Mouse (Mus musculus) limb, embryonic 14.5 days (tissue): ENCODE results near the gene Grid2. TPM values are rescaled to one million over a fixed set of nuclear protein-coding genes. Genes with fewer than 3 reads are reported as not detected.

Experiments used
- ATAC-seq: fragments of 200-750 bp; cut with Nextera tagmentation; 2 replicates; pipeline ENCODE4 v1.8.0; 2017; ENCODE audit warnings: low read depth, moderate number of reproducible peaks, moderate TSS enrichment; ENCODE audit not compliant: low FRiP score
- DNase-seq: peaks from one replicate; pipeline ENCODE4 v3.0.0-alpha.2; 2015; ENCODE audit warnings: low spot score
- H3K27ac ChIP-seq: fragments of 300-500 bp; sonication (generic); replicated peaks from 2 replicates; pipeline ENCODE4 v1.5.1; 2014; ENCODE audit warnings: low read depth, mild to moderate bottlenecking, low read length, moderate library complexity, mixed read lengths
- H3K27me3 ChIP-seq: fragments of 300-500 bp; sonication (generic); 2 replicates; pipeline ENCODE4 v1.6.1; 2014; ENCODE audit warnings: low read length, mixed read lengths; ENCODE audit not compliant: control insufficient read depth, insufficient read depth
- H3K36me3 ChIP-seq: fragments of 300-500 bp; sonication (generic); 2 replicates; pipeline ENCODE4 v1.6.1; 2014; ENCODE audit warnings: mild to moderate bottlenecking, low read length, moderate library complexity, mixed read lengths; ENCODE audit not compliant: control insufficient read depth, insufficient read depth
- H3K4me1 ChIP-seq: fragments of 300-500 bp; sonication (generic); 2 replicates; pipeline ENCODE4 v1.6.1; 2014; ENCODE audit warnings: antibody characterized with exemption, low read length, mixed read lengths; ENCODE audit not compliant: control insufficient read depth, insufficient read depth
- H3K4me2 ChIP-seq: fragments of 300-500 bp; sonication (generic); replicated peaks from 2 replicates; pipeline ENCODE4 v1.6.1; 2014; ENCODE audit warnings: low read depth, mild to moderate bottlenecking, low read length, moderate library complexity; ENCODE audit not compliant: severe bottlenecking
- H3K4me3 ChIP-seq: fragments of 300-500 bp; sonication (generic); replicated peaks from 2 replicates; pipeline ENCODE4 v1.5.1; 2014; ENCODE audit warnings: low read length
- H3K9ac ChIP-seq: fragments of 300-500 bp; sonication (generic); 2 replicates; pipeline ENCODE4 v1.6.1; 2014; ENCODE audit warnings: mild to moderate bottlenecking, low read depth, low read length, moderate library complexity; ENCODE audit not compliant: severe bottlenecking
- H3K9me3 ChIP-seq: fragments of 300-500 bp; sonication (generic); 2 replicates; pipeline ENCODE4 v1.6.1; 2016; ENCODE audit warnings: low read length; ENCODE audit not compliant: control insufficient read depth
- POLR2A ChIP-seq: fragments of 200-500 bp; IDR thresholded peaks from 2 replicates; pipeline ENCODE4 v1.8.0; 2012; ENCODE audit warnings: inconsistent platforms, mild to moderate bottlenecking, moderate library complexity, borderline replicate concordance; ENCODE audit not compliant: insufficient read depth, insufficient read length; ENCODE audit errors: extremely low read depth
- WGBS: fragments of 180-500 bp; shearing (Covaris S2); extraction: QIAGEN DNeasy Blood & Tissue Kit; methylation state at CpG from one replicate; pipeline ENCODE4 v1.1.7; 2014; 5-methylcytosine and 5-hydroxymethylcytosine counted together
- polyA plus RNA-seq, 2 experiments: library from polyadenylated mRNA; depleted of rRNA in 1 of 2; stranded (reverse) in 1 of 2; unstranded in 1 of 2; fragments of >200 nt; fragmentation: Nextera tagmentation in 1 of 2; extraction: Ambion mirVana in 1 of 2; gene quantifications; 2 replicates each; pipeline versions ENCODE4 v1.2.1 to v1.2.3; 2012 to 2014

Grid2 gene
- 1.1 and 1.3 TPM in 2 replicates for polyA plus RNA-seq (2012; rRNA removed)
- 1.9 and 2.0 TPM in 2 replicates for polyA plus RNA-seq (2014; fragmentation: Nextera tagmentation; extraction: Ambion mirVana)

DNA sequence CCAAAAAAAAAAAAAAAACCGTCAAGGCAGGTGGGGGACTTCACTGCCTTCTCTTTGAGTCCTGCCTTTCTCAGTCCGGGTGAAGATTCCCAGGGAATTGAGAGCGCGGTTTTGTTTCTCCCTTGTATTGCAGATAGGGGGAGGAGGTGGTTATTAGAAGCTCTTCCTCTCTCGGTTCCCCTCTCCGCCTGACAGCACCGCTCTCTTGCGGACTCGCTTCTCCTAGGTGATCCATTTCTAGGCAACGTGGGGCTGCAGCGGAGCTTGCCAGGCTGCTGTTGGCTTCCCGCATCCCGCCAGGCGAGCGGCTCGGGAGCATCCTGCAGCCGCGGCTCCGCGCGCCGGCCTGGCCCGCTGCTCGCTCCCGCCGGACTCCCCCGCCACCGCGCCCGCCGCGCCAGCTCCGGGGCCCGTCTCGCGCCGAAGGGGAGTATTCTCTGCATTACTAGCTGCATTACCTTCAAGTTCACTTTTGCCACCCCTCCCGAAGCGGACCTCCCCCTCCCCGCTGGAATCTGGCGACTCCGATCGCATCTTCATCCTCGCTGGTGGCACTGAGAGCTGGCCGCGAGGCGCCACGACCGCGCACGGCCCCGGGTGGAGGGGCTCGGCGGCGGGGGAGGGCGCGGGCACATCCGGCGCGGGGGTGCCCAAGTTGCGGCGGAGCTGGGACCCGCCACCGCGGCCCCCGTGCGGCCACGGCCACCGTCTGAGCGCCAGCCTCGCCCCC, at the start of gene Grid2:
Grid2 (plus strand) TSS at position 51 of the 730 bp plus-strand sequence.
- peaks cover 52% of the 10 kb centered on the region for H3K27me3 ChIP-seq
- under 1% methylated on average over 63 of the region's 71 CpGs for WGBS
- peak; percentile 20 for DNase-seq

DNA sequence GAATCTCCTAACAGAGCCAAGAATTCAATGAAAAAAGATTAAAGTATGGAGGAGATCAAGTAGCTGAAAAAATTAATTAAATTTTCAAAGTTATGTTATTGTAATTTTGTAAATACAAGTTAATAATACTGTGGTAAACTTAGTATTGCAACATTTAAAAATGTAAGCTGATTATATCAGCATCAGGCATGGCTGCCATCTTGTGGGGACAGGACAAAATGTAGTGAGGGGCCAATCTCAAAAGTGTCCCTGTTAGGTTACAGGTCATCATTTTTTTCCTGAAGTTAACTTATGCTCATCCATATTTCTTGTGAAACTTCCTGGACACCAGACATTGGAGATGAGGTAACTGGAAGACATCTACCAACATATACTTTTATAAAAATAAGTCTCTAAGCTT, 4.9 kb upstream of the Grid2 start:
- no peak for DNase-seq
- Histone ChIP-seq H3K4me1 (no peaks in the 10 kb centered on the region), H3K27ac (no peak overlapping the region), H3K4me3 (no peak overlapping the region), H3K4me2 (no peak overlapping the region), H3K9me3 (no peaks in the 10 kb centered on the region), H3K27me3 (peaks cover 15% of the 10 kb centered on the region), H3K36me3 (no peaks in the 10 kb centered on the region), H3K9ac (no peak overlapping the region)
- no peak for TF ChIP-seq POLR2A
- ATAC-seq = no peak

More for the DNA sequence above, at the start of gene Grid2:
- Histone ChIP-seq H3K36me3 (no peaks in the 10 kb centered on the region), H3K4me1 (no peaks in the 10 kb centered on the region), H3K4me3 (peak within 1 kb of the TSS; percentile 62), H3K4me2 (peak within 1 kb of the TSS; percentile 95), H3K9me3 (no peaks in the 10 kb centered on the region), H3K27ac (no peak within 1 kb of the TSS), H3K9ac (peak within 1 kb of the TSS; percentile 60)
- no peak for ATAC-seq
- TF ChIP-seq POLR2A = no peak

DNA sequence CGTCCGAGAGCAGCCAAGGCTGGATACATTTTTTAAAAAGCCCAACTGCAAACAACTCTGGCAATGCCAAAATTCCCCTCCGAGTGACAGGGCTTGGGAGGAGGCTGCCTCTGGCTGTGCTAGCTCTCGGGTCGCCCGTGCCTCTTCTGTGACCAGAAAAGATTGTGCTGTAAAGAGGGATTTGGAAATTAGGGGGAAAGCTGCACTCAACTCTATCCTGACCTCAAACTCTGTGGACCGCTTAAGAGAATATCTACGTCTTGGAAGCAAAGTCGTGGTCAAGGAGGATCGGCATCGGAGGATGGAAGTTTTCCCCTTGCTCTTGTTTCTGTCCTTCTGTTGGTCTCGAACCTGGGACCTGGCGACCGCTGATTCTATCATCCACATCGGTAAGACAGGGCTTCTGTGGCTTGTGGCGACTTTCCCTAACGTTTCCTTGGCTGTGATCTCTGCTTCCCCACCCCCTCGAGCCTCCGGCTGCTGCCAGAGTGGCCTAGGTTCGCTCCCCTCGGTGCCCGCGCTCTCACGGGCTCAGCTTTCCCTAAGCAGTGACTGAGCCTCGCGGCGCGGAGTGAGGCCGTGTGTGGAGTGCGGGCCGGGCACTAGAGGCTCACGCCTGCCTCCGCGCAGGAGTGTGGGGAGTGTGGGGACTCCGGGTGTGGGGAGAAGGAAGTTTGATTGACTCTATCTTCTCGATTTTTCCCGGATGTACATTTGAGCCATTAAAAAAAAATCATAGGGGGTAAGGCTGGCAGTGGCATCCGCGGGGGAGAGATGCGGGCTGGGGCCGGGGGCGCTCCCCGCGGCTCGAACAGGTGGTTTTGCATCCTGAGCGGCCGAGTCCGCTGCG, 1.1 kb downstream of the Grid2 start:
- DNase-seq (peak; percentile 11), ATAC-seq (peak; percentile 64; the same call in 1 of the 2 replicates)
- peaks cover 52% of the 10 kb centered on the region for H3K27me3 ChIP-seq
- H3K4me3 ChIP-seq = peak overlapping the region; percentile 62
- H3K4me1 ChIP-seq = no peaks in the 10 kb centered on the region
- WGBS = 0% methylated on average over 48 of the region's 49 CpGs
- H3K9me3 ChIP-seq = no peaks in the 10 kb centered on the region
- H3K4me2 ChIP-seq = peak overlapping the region; percentile 95
- H3K27ac ChIP-seq = no peak overlapping the region
- no peak for TF ChIP-seq POLR2A
- peak overlapping the region; percentile 60 for H3K9ac ChIP-seq
- no peaks in the 10 kb centered on the region for H3K36me3 ChIP-seq

DNA sequence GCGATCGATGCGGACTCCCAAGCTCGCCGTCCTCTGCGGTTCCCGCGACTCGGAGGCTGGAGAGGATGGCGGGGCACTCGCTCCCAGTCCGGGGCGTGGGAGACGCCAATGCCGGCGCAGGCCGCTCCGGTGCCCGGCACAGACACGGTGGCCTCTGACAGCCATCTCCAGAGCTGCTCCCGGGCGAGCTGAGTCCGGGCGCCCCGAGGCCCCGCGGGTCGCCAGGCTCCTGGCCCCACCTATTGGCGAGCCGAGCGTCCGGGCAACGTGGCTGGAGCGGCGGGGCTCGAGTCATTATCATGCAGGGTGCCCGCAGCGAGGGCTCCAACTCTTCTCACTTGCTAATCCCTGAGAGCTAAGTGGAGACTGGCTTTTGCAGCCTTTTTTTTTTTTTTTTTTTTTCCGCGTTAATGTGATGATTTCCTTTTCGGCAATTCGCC, 1.8 kb downstream of the Grid2 start:
- no peak for TF ChIP-seq POLR2A
- WGBS = under 1% methylated on average over 40 of the region's 42 CpGs
- peak overlapping the region; percentile 62 for H3K4me3 ChIP-seq
- H3K27me3 ChIP-seq = peaks cover 52% of the 10 kb centered on the region
- no peaks in the 10 kb centered on the region for H3K4me1 ChIP-seq
- H3K36me3 ChIP-seq = no peaks in the 10 kb centered on the region
- peak overlapping the region; percentile 60; the same call in 1 of the 2 replicates for H3K9ac ChIP-seq
- DNase-seq (no peak), ATAC-seq (peak; percentile 48; the same call in 1 of the 2 replicates)
- peak overlapping the region; percentile 95 for H3K4me2 ChIP-seq
- H3K27ac ChIP-seq = no peak overlapping the region
- no peaks in the 10 kb centered on the region for H3K9me3 ChIP-seq

DNA sequence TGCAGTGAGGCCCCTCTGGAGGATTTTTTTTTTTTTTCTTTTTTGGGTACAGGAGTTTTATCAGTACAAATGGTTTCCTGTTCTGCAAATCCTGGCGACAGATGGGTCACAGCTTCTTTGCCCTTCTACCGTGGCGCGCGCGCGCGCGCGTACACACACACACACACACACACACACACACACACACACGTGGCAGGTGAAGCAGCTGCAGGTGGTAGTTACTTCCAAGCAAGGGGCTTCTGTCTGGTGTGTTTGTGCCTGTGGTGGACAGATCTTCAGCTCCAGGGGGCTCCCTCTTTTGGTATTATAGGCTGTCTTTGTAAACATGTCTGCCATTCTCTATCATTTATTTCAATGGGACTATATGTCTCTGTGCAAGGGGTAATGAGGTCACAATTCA, 2.2 kb downstream of the Grid2 start:
- Histone ChIP-seq H3K4me3 (peak overlapping the region; percentile 62), H3K36me3 (no peaks in the 10 kb centered on the region), H3K27ac (no peak overlapping the region), H3K4me2 (peak overlapping the region; percentile 95), H3K9me3 (no peaks in the 10 kb centered on the region), H3K27me3 (peaks cover 52% of the 10 kb centered on the region), H3K4me1 (no peaks in the 10 kb centered on the region), H3K9ac (no peak overlapping the region)
- 5% methylated on average over 11 of the region's 11 CpGs for WGBS
- TF ChIP-seq POLR2A = no peak
- no peak for DNase-seq
- ATAC-seq = no peak
